In genomic region chr9:65551035-65551434, GRCm38 (mm10) we compare ENCODE assay signal across 8 mouse cellular contexts. TPM values are rescaled to one million over a fixed set of nuclear protein-coding genes. Genes with fewer than 3 reads are reported as not detected.
DNase-seq lines count a peak whose midpoint lies in the region; ATAC-seq lines count a peak whose summit lies in the region.

No protein-coding gene starts in this region.

- H3K4me2 ChIP-seq in hindbrain, embryonic 14.5 days (replicated peaks) = no peak overlapping the region
- no peak overlapping the region for H3K4me2 ChIP-seq in heart, embryonic 16.5 days (ENCODE audit: low read depth, low read length)

- no peaks in the 10 kb centered on the region for H3K27me3 ChIP-seq in hindbrain, embryonic 10.5 days (ENCODE audit: insufficient read depth, poor library complexity, severe bottlenecking)
- H3K27me3 ChIP-seq in hindbrain, embryonic 14.5 days (ENCODE audit: control insufficient read depth, insufficient read depth, low read length) = no peaks in the 10 kb centered on the region
- no peaks in the 10 kb centered on the region for H3K27me3 ChIP-seq in heart, embryonic 16.5 days (ENCODE audit: control insufficient read depth, insufficient read depth, low read length)
- H3K27me3 ChIP-seq in limb, embryonic 10.5 days (ENCODE audit: low read depth, poor library complexity, severe bottlenecking) = no peaks in the 10 kb centered on the region

- peaks cover 63% of the 10 kb centered on the region for H3K4me1 ChIP-seq in hindbrain, embryonic 10.5 days (replicated peaks)
- peaks cover 17% of the 10 kb centered on the region; the same call in 1 of the 2 replicates for H3K4me1 ChIP-seq in hindbrain, embryonic 14.5 days (replicated peaks; ENCODE audit: control insufficient read depth, insufficient read depth, low read length)
- peaks cover 46% of the 10 kb centered on the region for H3K4me1 ChIP-seq in heart, embryonic 16.5 days (ENCODE audit: control insufficient read depth, insufficient read depth, low read length)
- peaks cover 61% of the 10 kb centered on the region for H3K4me1 ChIP-seq in limb, embryonic 10.5 days

- peak overlapping the region; percentile 82 for H3K27ac ChIP-seq in hindbrain, embryonic 10.5 days
- no peak overlapping the region for H3K27ac ChIP-seq in hindbrain, embryonic 14.5 days
- peak overlapping the region; percentile 72 for H3K27ac ChIP-seq in heart, embryonic 16.5 days (ENCODE audit: low read length)
- peak overlapping the region; percentile 84 for H3K27ac ChIP-seq in limb, embryonic 10.5 days

- DNase-seq in hindbrain, embryonic 10.5 days (ENCODE audit: low spot score) = peak; percentile 66
- DNase-seq in hindbrain, embryonic 14.5 days (ENCODE audit: low spot score) = no peak
- peak; percentile 83 for DNase-seq in embryo, embryonic 11 days
- DNase-seq in limb, embryonic 10.5 days (ENCODE audit: low spot score) = peak; percentile 81
- peak; percentile 92 for DNase-seq in thymus, postnatal 0 days (ENCODE audit: low spot score)

- 31% methylated on average over 5 of the region's 5 CpGs for whole genome bisulfite sequencing in hindbrain, embryonic 10.5 days
- WGBS in hindbrain, embryonic 14.5 days = 42% methylated on average over 5 of the region's 5 CpGs
- 1% methylated on average over 5 of the region's 5 CpGs for WGBS in heart, embryonic 16.5 days
- WGBS in limb, embryonic 10.5 days = 12% methylated on average over 5 of the region's 5 CpGs

- peaks cover 14% of the 10 kb centered on the region for H3K36me3 ChIP-seq in hindbrain, embryonic 10.5 days
- no peaks in the 10 kb centered on the region; the same call in 1 of the 2 replicates for H3K36me3 ChIP-seq in hindbrain, embryonic 14.5 days (replicated peaks; ENCODE audit: control insufficient read depth, insufficient read depth)
- H3K36me3 ChIP-seq in heart, embryonic 16.5 days (ENCODE audit: control insufficient read depth, insufficient read depth) = peaks cover 6% of the 10 kb centered on the region; the same call in 1 of the 2 replicates
- peaks cover 21% of the 10 kb centered on the region for H3K36me3 ChIP-seq in limb, embryonic 10.5 days

- no peak overlapping the region for H3K4me3 ChIP-seq in hindbrain, embryonic 10.5 days
- no peak overlapping the region for H3K4me3 ChIP-seq in hindbrain, embryonic 14.5 days (replicated peaks; ENCODE audit: low read length)
- no peak overlapping the region for H3K4me3 ChIP-seq in heart, embryonic 16.5 days (ENCODE audit: low read length)
- H3K4me3 ChIP-seq in limb, embryonic 10.5 days = no peak overlapping the region

- no peak for ATAC-seq in hindbrain, embryonic 14.5 days (ENCODE audit: low FRiP score)
- ATAC-seq in heart, embryonic 16.5 days (replicated peaks; ENCODE audit: extremely low read depth, insufficient read depth, low FRiP score) = peak; percentile 85
- ATAC-seq in monocyte, adult 5-6 weeks (replicated peaks; ENCODE audit: insufficient number of reproducible peaks, low FRiP score, low TSS enrichment, poor library complexity, severe bottlenecking) = peak; percentile 41
- ATAC-seq in frontal cortex, adult (ENCODE audit: low TSS enrichment) = no peak

- H3K9ac ChIP-seq in hindbrain, embryonic 14.5 days = no peak overlapping the region
- H3K9ac ChIP-seq in heart, embryonic 16.5 days (ENCODE audit: low read length) = 0 out of 2 replicates have a peak overlapping the region, but pooled peaks have one; percentile 3

- no peaks in the 10 kb centered on the region for H3K9me3 ChIP-seq in hindbrain, embryonic 10.5 days
- H3K9me3 ChIP-seq in hindbrain, embryonic 14.5 days (ENCODE audit: control insufficient read depth, low read length) = no peaks in the 10 kb centered on the region
- H3K9me3 ChIP-seq in heart, embryonic 16.5 days (replicated peaks; ENCODE audit: control insufficient read depth, low read length) = no peaks in the 10 kb centered on the region
- H3K9me3 ChIP-seq in limb, embryonic 10.5 days (replicated peaks) = no peaks in the 10 kb centered on the region

RNA-seq across cellular contexts. Expression of gene Plekho2, which starts 28.8 kb away (rescaled TPM):
- 14.5 and 15.2 TPM in 2 replicates for polyA plus RNA-seq in hindbrain, embryonic 10.5 days (2016; fragmentation: Nextera tagmentation; extraction: Ambion mirVana)
- polyA plus RNA-seq in hindbrain, embryonic 14.5 days (2014; fragmentation: Nextera tagmentation; extraction: Ambion mirVana) = 4.4 and 4.6 TPM in 2 replicates
- 11.0 and 12.0 TPM in 2 replicates for polyA plus RNA-seq in heart, embryonic 16.5 days (2015; fragmentation: Nextera tagmentation; extraction: Ambion mirVana)
- polyA plus RNA-seq in limb, embryonic 10.5 days (2016; fragmentation: Nextera tagmentation; extraction: Ambion mirVana) = 10.0 and 13.0 TPM in 2 replicates
- total RNA-seq in monocyte, adult 5-6 weeks (2017) = 103 to 136 TPM (median 112 TPM) in 3 replicates
- 12.2 and 14.9 TPM in 2 replicates for polyA plus RNA-seq in thymus, postnatal 0 days (2015; fragmentation: Nextera tagmentation; extraction: Ambion mirVana)

RNA-seq across cellular contexts. Expression of gene Ankdd1a, which starts 31.0 kb away (rescaled TPM):
- polyA plus RNA-seq in hindbrain, embryonic 10.5 days (2016; fragmentation: Nextera tagmentation; extraction: Ambion mirVana) = 0.11 TPM in 1 of 2 replicates, not detected in the other
- polyA plus RNA-seq in hindbrain, embryonic 14.5 days (2014; fragmentation: Nextera tagmentation; extraction: Ambion mirVana) = 0.38 and 1.0 TPM in 2 replicates
- not detected in 2 replicates for polyA plus RNA-seq in heart, embryonic 16.5 days (2015; fragmentation: Nextera tagmentation; extraction: Ambion mirVana)
- polyA plus RNA-seq in limb, embryonic 10.5 days (2016; fragmentation: Nextera tagmentation; extraction: Ambion mirVana) = not detected in 2 replicates
- 3.5 to 6.1 TPM (median 3.8 TPM) in 3 replicates for total RNA-seq in monocyte, adult 5-6 weeks (2017)
- 0.12 TPM in 2 replicates for polyA plus RNA-seq in thymus, postnatal 0 days (2015; fragmentation: Nextera tagmentation; extraction: Ambion mirVana)

RNA-seq across cellular contexts. Expression of gene Pif1, which starts 35.9 kb away (rescaled TPM):
- 24.2 and 27.2 TPM in 2 replicates for polyA plus RNA-seq in hindbrain, embryonic 10.5 days (2016; fragmentation: Nextera tagmentation; extraction: Ambion mirVana)
- 1.9 and 2.2 TPM in 2 replicates for polyA plus RNA-seq in hindbrain, embryonic 14.5 days (2014; fragmentation: Nextera tagmentation; extraction: Ambion mirVana)
- 11.9 and 13.9 TPM in 2 replicates for polyA plus RNA-seq in heart, embryonic 16.5 days (2015; fragmentation: Nextera tagmentation; extraction: Ambion mirVana)
- polyA plus RNA-seq in limb, embryonic 10.5 days (2016; fragmentation: Nextera tagmentation; extraction: Ambion mirVana) = 24.5 and 26.7 TPM in 2 replicates
- 0.21 TPM in 1 of 3 replicates, not detected in the others for total RNA-seq in monocyte, adult 5-6 weeks (2017)
- polyA plus RNA-seq in thymus, postnatal 0 days (2015; fragmentation: Nextera tagmentation; extraction: Ambion mirVana) = 14.4 and 17.4 TPM in 2 replicates

Comparison
In these comparisons a context has a peak if more than half of its experiments do, and no peak if none do; other contexts are left out.
1. ATAC-seq: peak in heart, embryonic 16.5 days (single experiment) and monocyte, adult 5-6 weeks (single experiment); none in hindbrain, embryonic 14.5 days (single experiment) and frontal cortex, adult (single experiment).